Mouse (Mus musculus) left cerebral cortex, postnatal 36 days (tissue): ENCODE results near the gene Senp1. TPM values are rescaled to one million over a fixed set of nuclear protein-coding genes. Genes with fewer than 3 reads are reported as not detected.

Experiments used
- DNase-seq, 2 experiments: peaks; one replicate each; pipeline ENCODE4 v3.0.0; 2021 to 2022; ENCODE audit warnings: low spot score in 2 of 2, mixed read lengths in 1 of 2
- intact Hi-C: fragments of 180-260 bp; cut with DNase I; formaldehyde crosslinking; loops from one replicate; pipeline ENCODE4 v1.15.1; 2025
- total RNA-seq, 2 experiments: library from RNA; stranded (reverse); gene quantifications; 2 replicates each; pipeline ENCODE4 v1.2.3; 2021

Gene Senp1
- total RNA-seq, 2 experiments from 2014 or later: 9.8 to 14.5 TPM

DNA sequence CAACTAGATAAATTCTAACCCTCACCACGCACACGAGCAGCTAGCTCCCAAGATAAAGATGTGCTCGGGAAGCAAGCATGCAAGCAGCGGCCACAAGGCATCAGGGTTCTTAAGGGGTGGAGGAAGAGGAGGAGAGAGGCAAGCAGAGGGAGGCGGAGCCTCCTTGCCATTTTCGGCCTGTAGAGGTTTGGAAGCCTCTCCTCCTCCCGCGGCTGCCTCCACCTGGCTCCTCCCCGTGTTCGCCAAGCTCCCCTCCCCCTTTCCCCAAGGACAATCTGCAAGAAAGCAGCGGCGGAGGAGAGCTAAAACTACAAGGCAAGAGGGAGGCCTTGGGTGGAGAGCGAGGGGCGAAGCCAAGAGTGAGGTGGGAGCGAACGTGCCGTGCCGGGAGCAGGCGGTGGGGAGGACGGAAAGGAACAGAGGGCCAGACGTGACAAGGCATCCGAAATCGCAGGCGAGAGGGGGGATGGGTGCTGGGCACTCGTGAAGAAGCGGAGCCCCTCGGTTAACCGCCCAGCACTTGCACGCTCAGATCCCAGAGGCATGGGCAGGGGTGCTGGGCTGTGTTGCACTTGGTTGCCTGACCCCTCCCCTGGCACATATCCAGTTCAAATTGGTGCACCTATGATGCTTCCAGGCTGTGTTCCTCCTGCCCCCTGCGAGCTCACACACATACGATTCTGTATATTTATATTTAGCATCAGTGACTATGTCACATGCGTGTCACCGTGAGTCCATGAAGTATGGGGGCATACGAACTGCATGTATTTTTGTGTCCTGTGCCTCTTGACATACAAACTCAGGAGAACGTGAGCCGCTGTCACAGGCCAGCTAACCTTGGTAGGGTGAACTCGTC lies 15.0 kb upstream of the Senp1 start:
- intact Hi-C loops: loop anchor here (1.0 to 5.0 kb wide), 2 partner anchors 15 to 39 kb away; partner anchors contain the start of gene Senp1
- DNase-seq: peak; percentile 88 to 90

GRCm38 (mm10) chr15:98107703-98108296 lies 14.3 kb upstream of the Senp1 start:
- intact Hi-C loops: loop anchor here (1.0 to 5.0 kb wide), 2 partner anchors 14 to 40 kb away; partner anchors contain the start of gene Senp1

GRCm38 (mm10) chr15:98107230-98107629 lies 13.7 kb upstream of the Senp1 start:
- intact Hi-C loops: loop anchor here (5.0 kb wide), 1 partner anchor 40 kb away; no protein-coding TSS in a partner anchor
- DNase-seq: no peak

More at GRCm38 (mm10) chr15:98107703-98108296, 14.3 kb upstream of the Senp1 start:
- DNase-seq: no peak

DNA sequence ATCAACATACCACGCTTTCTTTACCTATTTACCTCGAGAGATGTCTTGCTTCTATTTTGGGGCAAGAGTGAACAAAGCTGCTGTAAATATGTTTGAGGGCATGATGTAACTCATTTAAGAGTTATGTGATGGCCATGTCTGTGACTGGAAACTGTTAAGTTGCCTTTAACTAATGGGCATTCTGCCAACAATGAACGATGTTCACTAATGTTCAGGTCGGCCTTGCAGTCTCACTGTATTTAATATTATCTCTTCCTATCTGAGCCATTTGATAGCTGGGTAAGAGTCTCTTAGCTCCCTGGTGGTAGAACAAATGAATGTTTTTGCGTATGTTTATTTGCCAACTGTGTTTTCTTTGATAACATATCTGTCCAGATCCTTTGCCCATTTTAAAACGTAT lies 13.0 kb upstream of the Senp1 start:
- DNase-seq: no peak
- intact Hi-C loops: loop anchor here (5.0 kb wide), 1 partner anchor 41 kb away; no protein-coding TSS in a partner anchor

GRCm38 (mm10) chr15:98102401-98102800 lies 8.9 kb upstream of the Senp1 start:
- intact Hi-C loops: no loop called here
- DNase-seq: no peak

GRCm38 (mm10) chr15:98098519-98098918 lies 5.0 kb upstream of the Senp1 start:
- DNase-seq: no peak
- intact Hi-C loops: no loop called here

GRCm38 (mm10) chr15:98096957-98097356 lies 3.4 kb upstream of the Senp1 start:
- no peak for DNase-seq
- intact Hi-C loops: no loop called here

- intact Hi-C loops: loop anchor here (5.0 kb wide), 1 partner anchor 52 kb away; no protein-coding TSS in a partner anchor
- no peak for DNase-seq
Observed at GRCm38 (mm10) chr15:98094905-98095304, 1.4 kb upstream of the Senp1 start.

DNA sequence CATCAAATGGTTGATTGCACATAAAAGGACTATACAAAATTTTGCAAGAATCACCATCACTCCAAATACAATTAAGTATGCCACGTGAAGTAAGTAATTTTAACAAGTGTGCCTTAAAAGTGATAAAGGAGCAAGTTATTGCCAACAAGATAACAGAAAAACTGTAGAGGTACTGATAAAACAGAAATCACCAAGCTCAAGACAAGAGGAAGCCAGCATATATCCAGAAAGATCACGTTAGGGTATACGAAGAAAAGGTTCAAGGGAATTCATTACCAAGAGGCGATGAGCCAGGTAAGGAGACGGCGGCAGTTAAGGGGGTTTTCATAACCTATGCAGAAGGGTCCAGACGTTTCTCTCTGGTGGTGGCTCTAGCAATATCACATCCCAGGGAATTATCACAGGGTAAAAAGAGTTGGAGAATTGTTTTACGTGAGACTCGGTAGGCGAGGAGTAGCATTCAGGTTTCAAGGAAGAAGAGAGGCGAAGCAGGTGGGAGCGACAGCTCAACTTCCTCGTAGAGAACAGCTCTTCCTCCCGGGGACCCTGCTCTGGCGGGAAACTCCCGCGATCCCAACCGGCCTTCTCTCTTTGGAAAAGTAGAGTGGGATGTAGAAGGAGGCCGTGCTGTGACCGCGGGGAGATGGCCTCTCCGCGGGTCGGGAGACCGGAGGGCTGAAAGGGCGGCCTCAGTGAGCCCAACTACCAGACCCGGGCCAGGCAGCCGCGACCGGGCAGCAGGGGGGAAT lies 998 bp downstream of the Senp1 start, which contains the start of gene Pfkm:
Pfkm (plus strand) TSS at position 218 of the 749 bp plus-strand sequence.
- peak in 1 of 2 experiments; percentile 50 for DNase-seq
- intact Hi-C loops: loop anchor here (1.0 to 5.0 kb wide), 2 partner anchors 16 to 55 kb away; no protein-coding TSS in a partner anchor

DNA sequence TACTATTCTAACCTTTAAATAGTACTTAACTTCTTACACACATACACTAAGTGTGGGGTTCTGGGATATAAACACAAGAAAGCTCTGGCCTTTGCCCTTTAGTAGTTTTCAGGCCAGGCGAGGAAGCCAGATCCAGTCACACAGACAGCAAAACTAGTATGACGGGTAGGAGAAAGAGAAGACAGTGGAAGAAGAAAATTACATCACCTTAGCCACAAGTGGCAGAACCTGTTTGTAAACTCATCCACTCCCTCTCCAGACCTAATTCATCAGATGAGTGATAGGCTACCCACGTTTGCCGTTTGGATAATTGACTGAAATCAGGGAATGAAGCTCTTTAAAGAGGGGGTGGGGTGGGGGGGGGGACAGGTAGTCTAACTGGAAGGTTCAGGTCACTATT lies 1.7 kb downstream of the Senp1 start:
- intact Hi-C loops: loop anchor here (5.0 kb wide), 1 partner anchor 55 kb away; no protein-coding TSS in a partner anchor
- no peak for DNase-seq

- intact Hi-C loops: loop anchor here (2.0 to 5.0 kb wide), 2 partner anchors 58 to 83 kb away; no protein-coding TSS in a partner anchor
- no peak for DNase-seq
Observed at GRCm38 (mm10) chr15:98089421-98090183, 3.9 kb downstream of the Senp1 start.

GRCm38 (mm10) chr15:98088889-98089288 lies 4.7 kb downstream of the Senp1 start:
- intact Hi-C loops: loop anchor here (2.0 kb wide), 1 partner anchor 84 kb away; no protein-coding TSS in a partner anchor
- no peak for DNase-seq

GRCm38 (mm10) chr15:98076901-98077300 lies 16.6 kb downstream of the Senp1 start:
- no peak for DNase-seq
- intact Hi-C loops: no loop called here

GRCm38 (mm10) chr15:98075034-98075433 lies 18.5 kb downstream of the Senp1 start:
- intact Hi-C loops: no loop called here
- no peak for DNase-seq

- no peak for DNase-seq
- intact Hi-C loops: no loop called here
Observed at GRCm38 (mm10) chr15:98074521-98074920, 19.0 kb downstream of the Senp1 start.

DNA sequence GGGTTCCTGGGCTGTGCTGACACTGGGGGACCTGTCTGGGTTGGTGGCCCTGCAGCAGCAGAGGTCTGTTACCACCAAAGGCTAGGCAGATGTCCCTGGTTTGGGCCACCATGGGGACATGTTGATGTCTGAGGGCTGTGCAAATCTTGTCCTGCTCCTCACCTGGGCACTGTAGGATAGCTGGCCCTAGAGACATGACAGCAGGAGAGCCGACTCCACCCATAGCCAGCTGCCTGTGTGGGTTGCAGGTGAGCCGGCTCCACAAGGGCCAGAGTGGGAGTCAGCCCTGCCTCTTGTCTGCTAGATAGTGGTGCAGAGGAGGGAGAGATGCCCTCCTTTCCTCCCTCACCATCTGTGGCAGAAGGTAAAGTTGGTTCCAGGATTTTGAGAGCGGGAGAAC lies 23.2 kb downstream of the Senp1 start:
- DNase-seq: peak in 1 of 2 experiments; percentile 13

GRCm38 (mm10) chr15:98069566-98070245 lies 23.8 kb downstream of the Senp1 start:
- no peak for DNase-seq
- intact Hi-C loops: no loop called here

More for the DNA sequence above, 23.2 kb downstream of the Senp1 start:
- intact Hi-C loops: no loop called here

- intact Hi-C loops: no loop called here
- DNase-seq: no peak
Observed at GRCm38 (mm10) chr15:98068506-98068905, 25.0 kb downstream of the Senp1 start.
